Mouse (Mus musculus): ENCODE measurements around the gene Zcchc2. TPM values are rescaled to one million over a fixed set of nuclear protein-coding genes. Genes with fewer than 3 reads are reported as not detected.

The Zcchc2 gene
- polyA plus RNA-seq, 1 experiment from 2014 or later: 1.9 TPM

- no peak for ATAC-seq (replicated peaks; ENCODE audit: insufficient number of reproducible peaks, low FRiP score, low TSS enrichment, low read depth)
- Histone ChIP-seq H3K9ac (replicated peaks; ENCODE audit: low read length) (no peak overlapping the region), H3K27ac (replicated peaks; ENCODE audit: low read depth, low read length) (no peak overlapping the region), H3K4me2 (ENCODE audit: low read depth, low read length) (no peak overlapping the region), H3K4me3 (ENCODE audit: low read depth, low read length) (no peak overlapping the region), H3K4me1 (ENCODE audit: control insufficient read depth, insufficient read depth, low read length) (no peaks in the 10 kb centered on the region), H3K27me3 (ENCODE audit: control insufficient read depth, insufficient read depth, low read length) (no peaks in the 10 kb centered on the region), H3K36me3 (replicated peaks; ENCODE audit: control insufficient read depth, insufficient read depth, low read depth, low read length) (no peaks in the 10 kb centered on the region; the same call in none of the 2 replicates), H3K9me3 (replicated peaks; ENCODE audit: control insufficient read depth, low read length) (no peaks in the 10 kb centered on the region)
- peak; percentile 13 for DNase-seq (ENCODE audit: low spot score)
- 84% methylated on average over 2 of the region's 2 CpGs for WGBS
These were observed 40.7 kb downstream of the Zcchc2 start for GRCm38 (mm10) chr1:106030886-106031285.

GRCm38 (mm10) chr1:106031908-106032307, 41.7 kb downstream of the Zcchc2 start:
- DNase-seq (ENCODE audit: low spot score) (no peak), ATAC-seq (replicated peaks; ENCODE audit: insufficient number of reproducible peaks, low FRiP score, low TSS enrichment, low read depth) (no peak)
- Histone ChIP-seq H3K4me1 (ENCODE audit: control insufficient read depth, insufficient read depth, low read length) (no peaks in the 10 kb centered on the region), H3K36me3 (replicated peaks; ENCODE audit: control insufficient read depth, insufficient read depth, low read depth, low read length) (no peaks in the 10 kb centered on the region; the same call in none of the 2 replicates), H3K27ac (replicated peaks; ENCODE audit: low read depth, low read length) (no peak overlapping the region), H3K27me3 (ENCODE audit: control insufficient read depth, insufficient read depth, low read length) (no peaks in the 10 kb centered on the region), H3K9ac (replicated peaks; ENCODE audit: low read length) (no peak overlapping the region), H3K4me2 (ENCODE audit: low read depth, low read length) (no peak overlapping the region), H3K9me3 (replicated peaks; ENCODE audit: control insufficient read depth, low read length) (no peaks in the 10 kb centered on the region), H3K4me3 (ENCODE audit: low read depth, low read length) (no peak overlapping the region)
- WGBS: 68% methylated on average over 6 of the region's 6 CpGs

- no peaks in the 10 kb centered on the region; the same call in none of the 2 replicates for H3K36me3 ChIP-seq (replicated peaks; ENCODE audit: control insufficient read depth, insufficient read depth, low read depth, low read length)
- H3K27ac ChIP-seq (replicated peaks; ENCODE audit: low read depth, low read length): no peak overlapping the region
- DNase-seq (ENCODE audit: low spot score): no peak
- 76% methylated on average over 7 of the region's 7 CpGs for WGBS
- no peak overlapping the region for H3K4me3 ChIP-seq (ENCODE audit: low read depth, low read length)
- no peaks in the 10 kb centered on the region for H3K27me3 ChIP-seq (ENCODE audit: control insufficient read depth, insufficient read depth, low read length)
- H3K4me2 ChIP-seq (ENCODE audit: low read depth, low read length): no peak overlapping the region
- H3K4me1 ChIP-seq (ENCODE audit: control insufficient read depth, insufficient read depth, low read length): no peaks in the 10 kb centered on the region
- no peak overlapping the region for H3K9ac ChIP-seq (replicated peaks; ENCODE audit: low read length)
- ATAC-seq (replicated peaks; ENCODE audit: insufficient number of reproducible peaks, low FRiP score, low TSS enrichment, low read depth): no peak
- no peaks in the 10 kb centered on the region for H3K9me3 ChIP-seq (replicated peaks; ENCODE audit: control insufficient read depth, low read length)
These were observed 44.6 kb downstream of the Zcchc2 start for GRCm38 (mm10) chr1:106034776-106035175.

- Histone ChIP-seq H3K36me3 (replicated peaks; ENCODE audit: control insufficient read depth, insufficient read depth, low read depth, low read length) (no peaks in the 10 kb centered on the region), H3K27ac (replicated peaks; ENCODE audit: low read depth, low read length) (no peak overlapping the region), H3K9me3 (replicated peaks; ENCODE audit: control insufficient read depth, low read length) (no peaks in the 10 kb centered on the region), H3K4me3 (ENCODE audit: low read depth, low read length) (no peak overlapping the region), H3K9ac (replicated peaks; ENCODE audit: low read length) (no peak overlapping the region), H3K4me2 (ENCODE audit: low read depth, low read length) (no peak overlapping the region), H3K4me1 (ENCODE audit: control insufficient read depth, insufficient read depth, low read length) (no peaks in the 10 kb centered on the region), H3K27me3 (ENCODE audit: control insufficient read depth, insufficient read depth, low read length) (no peaks in the 10 kb centered on the region)
- ATAC-seq (replicated peaks; ENCODE audit: insufficient number of reproducible peaks, low FRiP score, low TSS enrichment, low read depth) (peak; percentile 66), DNase-seq (ENCODE audit: low spot score) (peak; percentile 76)
- WGBS: 64% methylated on average over 19 of the region's 19 CpGs
These were observed 46.8 kb downstream of the Zcchc2 start for GRCm38 (mm10) chr1:106036861-106037599.

GRCm38 (mm10) chr1:106039326-106039725, 49.1 kb downstream of the Zcchc2 start:
- 85% methylated on average over 6 of the region's 6 CpGs for WGBS
- no peaks in the 10 kb centered on the region for H3K4me1 ChIP-seq (ENCODE audit: control insufficient read depth, insufficient read depth, low read length)
- H3K27ac ChIP-seq (replicated peaks; ENCODE audit: low read depth, low read length): no peak overlapping the region
- no peak overlapping the region for H3K4me2 ChIP-seq (ENCODE audit: low read depth, low read length)
- H3K9me3 ChIP-seq (replicated peaks; ENCODE audit: control insufficient read depth, low read length): no peaks in the 10 kb centered on the region
- H3K36me3 ChIP-seq (replicated peaks; ENCODE audit: control insufficient read depth, insufficient read depth, low read depth, low read length): no peaks in the 10 kb centered on the region
- no peak for ATAC-seq (replicated peaks; ENCODE audit: insufficient number of reproducible peaks, low FRiP score, low TSS enrichment, low read depth)
- no peak for DNase-seq (ENCODE audit: low spot score)
- H3K9ac ChIP-seq (replicated peaks; ENCODE audit: low read length): no peak overlapping the region
- no peaks in the 10 kb centered on the region for H3K27me3 ChIP-seq (ENCODE audit: control insufficient read depth, insufficient read depth, low read length)
- H3K4me3 ChIP-seq (ENCODE audit: low read depth, low read length): no peak overlapping the region

GRCm38 (mm10) chr1:106040271-106040670, 50.1 kb downstream of the Zcchc2 start:
- Histone ChIP-seq H3K4me1 (ENCODE audit: control insufficient read depth, insufficient read depth, low read length) (no peaks in the 10 kb centered on the region), H3K9me3 (replicated peaks; ENCODE audit: control insufficient read depth, low read length) (no peaks in the 10 kb centered on the region), H3K4me2 (ENCODE audit: low read depth, low read length) (no peak overlapping the region), H3K27me3 (ENCODE audit: control insufficient read depth, insufficient read depth, low read length) (no peaks in the 10 kb centered on the region), H3K9ac (replicated peaks; ENCODE audit: low read length) (no peak overlapping the region), H3K4me3 (ENCODE audit: low read depth, low read length) (no peak overlapping the region), H3K27ac (replicated peaks; ENCODE audit: low read depth, low read length) (no peak overlapping the region), H3K36me3 (replicated peaks; ENCODE audit: control insufficient read depth, insufficient read depth, low read depth, low read length) (no peaks in the 10 kb centered on the region)
- no peak for DNase-seq (ENCODE audit: low spot score)
- WGBS: 88% methylated on average over 4 of the region's 4 CpGs
- ATAC-seq (replicated peaks; ENCODE audit: insufficient number of reproducible peaks, low FRiP score, low TSS enrichment, low read depth): no peak

- Histone ChIP-seq H3K27ac (replicated peaks; ENCODE audit: low read depth, low read length) (no peak overlapping the region), H3K27me3 (ENCODE audit: control insufficient read depth, insufficient read depth, low read length) (no peaks in the 10 kb centered on the region), H3K9me3 (replicated peaks; ENCODE audit: control insufficient read depth, low read length) (no peaks in the 10 kb centered on the region), H3K4me3 (ENCODE audit: low read depth, low read length) (no peak overlapping the region), H3K36me3 (replicated peaks; ENCODE audit: control insufficient read depth, insufficient read depth, low read depth, low read length) (no peaks in the 10 kb centered on the region), H3K9ac (replicated peaks; ENCODE audit: low read length) (no peak overlapping the region), H3K4me2 (ENCODE audit: low read depth, low read length) (no peak overlapping the region), H3K4me1 (ENCODE audit: control insufficient read depth, insufficient read depth, low read length) (no peaks in the 10 kb centered on the region)
- ATAC-seq (replicated peaks; ENCODE audit: insufficient number of reproducible peaks, low FRiP score, low TSS enrichment, low read depth) (no peak), DNase-seq (ENCODE audit: low spot score) (no peak)
- 88% methylated on average over 9 of the region's 9 CpGs for WGBS
These were observed 52.0 kb downstream of the Zcchc2 start for GRCm38 (mm10) chr1:106042221-106042620.

GRCm38 (mm10) chr1:106043053-106043820, 53.0 kb downstream of the Zcchc2 start:
- Histone ChIP-seq H3K9ac (replicated peaks; ENCODE audit: low read length) (no peak overlapping the region), H3K27me3 (ENCODE audit: control insufficient read depth, insufficient read depth, low read length) (no peaks in the 10 kb centered on the region), H3K4me2 (ENCODE audit: low read depth, low read length) (no peak overlapping the region), H3K36me3 (replicated peaks; ENCODE audit: control insufficient read depth, insufficient read depth, low read depth, low read length) (no peaks in the 10 kb centered on the region), H3K27ac (replicated peaks; ENCODE audit: low read depth, low read length) (no peak overlapping the region), H3K9me3 (replicated peaks; ENCODE audit: control insufficient read depth, low read length) (no peaks in the 10 kb centered on the region), H3K4me1 (ENCODE audit: control insufficient read depth, insufficient read depth, low read length) (no peaks in the 10 kb centered on the region), H3K4me3 (ENCODE audit: low read depth, low read length) (no peak overlapping the region)
- no peak for ATAC-seq (replicated peaks; ENCODE audit: insufficient number of reproducible peaks, low FRiP score, low TSS enrichment, low read depth)
- DNase-seq (ENCODE audit: low spot score): no peak
- 88% methylated on average over 4 of the region's 4 CpGs for WGBS

Data from embryonic facial prominence, embryonic 11.5 days (tissue).